Mouse (Mus musculus) erythroblast, embryonic 14.5 days (primary cell): ENCODE data around the gene Olfr1444.

ENCODE experiments used
- GATA1 ChIP-seq: IDR thresholded peaks from 2 replicates; pipeline ENCODE4 v1.6.1; 2012; ENCODE audit warnings: low read length, inconsistent platforms, mixed read lengths
- TAL1 ChIP-seq: IDR thresholded peaks from 3 replicates; pipeline ENCODE4 v1.6.1; 2012; ENCODE audit warnings: low read length, inconsistent platforms, mixed read lengths

GRCm38 (mm10) chr19:12820383-12820782, 36.7 kb upstream of the Olfr1444 start:
- TF ChIP-seq GATA1 = no peak
- no peak for TF ChIP-seq TAL1
